Comparison of ENCODE assay signal across 21 mouse cellular contexts in the genomic region with DNA sequence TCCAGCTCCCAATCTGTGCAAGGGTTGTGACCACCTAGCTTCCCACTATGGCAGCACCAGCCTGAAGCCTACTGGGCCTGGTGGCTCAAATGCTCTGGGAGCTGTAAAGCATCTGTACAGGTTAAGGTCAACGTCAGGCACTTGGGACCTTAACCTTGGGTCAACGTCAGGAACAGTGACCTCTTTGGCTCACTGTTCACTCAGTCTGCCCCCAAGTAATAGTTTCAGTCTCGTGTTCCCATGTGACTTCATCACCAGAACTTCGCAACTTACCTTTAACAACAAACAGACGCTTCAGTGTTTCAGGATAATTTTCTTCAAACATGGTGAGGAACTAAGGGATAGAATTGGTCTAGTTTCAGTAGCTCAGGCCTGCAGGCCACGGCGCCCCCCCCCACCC. TPM values are rescaled to one million over a fixed set of nuclear protein-coding genes. Genes with fewer than 3 reads are reported as not detected.
"Had no signal": no experiment of that assay in that cellular context is flagged by ENCODE, and none has a peak within 500 bp of the region (broad histone marks: within the 10 kb centered on the region; RNA-seq: fewer than 3 reads in every experiment).

No protein-coding gene starts in this region.

- H3K27ac ChIP-seq: neural tube, embryonic 13.5 days; neural tube, embryonic 15.5 days; stomach, embryonic 15.5 days; stomach, postnatal 0 days had no signal

- H3K4me3 ChIP-seq: neural tube, embryonic 13.5 days; neural tube, embryonic 15.5 days; stomach, embryonic 15.5 days had no signal

- H3K36me3 ChIP-seq: stomach, embryonic 15.5 days had no signal

- DNase-seq: retina, postnatal 1 day; right cerebral cortex, adult 18-20 months; right cerebral cortex, postnatal 14 days; right cerebral cortex, postnatal 25 days; right cerebral cortex, postnatal 4 days; spleen, adult 18-20 months; thymus, adult 18-20 months; thymus, adult 2 months; thymus, postnatal 14 days; thymus, postnatal 25 days; thymus, postnatal 36 days; thymus, postnatal 4 days had no signal

- H3K9me3 ChIP-seq: neural tube, embryonic 13.5 days; neural tube, embryonic 15.5 days; stomach, embryonic 15.5 days had no signal

- H3K27me3 ChIP-seq: neural tube, embryonic 13.5 days; neural tube, embryonic 15.5 days; stomach, embryonic 15.5 days had no signal

- H3K9ac ChIP-seq: neural tube, embryonic 13.5 days; neural tube, embryonic 15.5 days; stomach, embryonic 15.5 days had no signal

- H3K4me2 ChIP-seq: neural tube, embryonic 13.5 days; neural tube, embryonic 15.5 days; stomach, embryonic 15.5 days had no signal

- H3K4me1 ChIP-seq: neural tube, embryonic 13.5 days; neural tube, embryonic 15.5 days; stomach, embryonic 15.5 days had no signal

RNA-seq across cellular contexts. Expression of a gene that starts 13.4 kb away (rescaled TPM):
- total RNA-seq: neutrophil, adult 5-6 weeks had no signal

RNA-seq across cellular contexts. Expression of a gene that starts 44.0 kb away (rescaled TPM):
- total RNA-seq: neutrophil, adult 5-6 weeks had no signal
- polyA plus RNA-seq: small intestine, adult 2 months; spleen, adult 2 months; stomach, embryonic 14.5 days; urinary bladder, adult 2 months had no signal
